Mouse (Mus musculus): ENCODE measurements at regions not wholly inside any gene's neighbourhood (a gene's known extent, or its start where the extent isn't known, plus 50 kb on each side); places are given as distances from the start of the nearest gene placed in this dataset.

DNA sequence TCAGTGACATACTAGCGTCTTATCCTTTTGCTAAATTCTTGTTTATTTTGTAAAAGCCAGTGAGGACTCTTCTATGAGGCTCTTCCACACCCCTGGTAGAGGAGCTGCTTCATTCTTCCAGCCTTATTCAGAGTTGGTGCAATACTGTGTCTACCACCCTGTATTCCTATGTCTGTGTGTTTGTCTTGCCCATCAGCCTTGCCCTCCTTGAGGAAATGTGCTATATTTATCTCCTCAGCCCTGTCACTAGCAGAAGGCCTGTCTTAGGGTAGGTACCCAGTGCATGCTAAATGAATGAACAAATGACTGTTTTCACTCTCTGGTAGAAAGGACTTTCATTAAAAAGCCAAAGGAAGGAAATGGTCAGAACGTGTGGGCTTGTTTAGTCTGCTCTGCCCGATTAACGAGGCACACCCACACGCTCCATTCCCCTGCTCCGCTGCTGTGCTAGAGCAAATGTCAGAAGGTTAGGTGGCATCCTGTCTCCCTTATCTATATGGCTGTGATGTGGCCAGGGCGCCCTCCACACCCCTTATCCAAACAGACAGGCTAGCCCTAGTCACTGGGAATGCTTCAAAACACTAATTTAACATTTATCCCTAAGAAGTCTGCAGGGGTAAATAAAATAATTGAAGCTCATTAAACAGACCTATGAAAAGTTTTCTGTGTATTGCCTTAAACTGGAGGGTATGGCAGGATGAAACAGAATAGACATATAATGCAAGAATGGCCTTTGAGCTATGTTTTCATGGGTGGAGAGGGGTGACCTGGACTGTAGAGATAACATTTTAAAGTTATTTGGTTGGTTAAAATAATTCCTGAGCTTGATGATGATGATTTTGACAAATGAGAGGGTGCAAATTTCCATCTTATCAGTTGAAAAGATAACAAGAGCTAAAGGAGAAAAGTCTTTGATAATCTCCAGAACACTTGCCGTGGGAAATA, 222.9 kb upstream of the Gm12728 start:
- no peak overlapping the region for H3K27ac ChIP-seq (ENCODE audit: control insufficient read depth, low read depth, low read length)
- no peak for DNase-seq (ENCODE audit: low read depth, low spot score)
- no peaks in the 10 kb centered on the region for H3K4me1 ChIP-seq (ENCODE audit: control insufficient read depth in 1 of 2, insufficient read depth in 2 of 2, low read length in 2 of 2)
- no peak overlapping the region for H3K4me3 ChIP-seq (ENCODE audit: control insufficient read depth in 1 of 2, insufficient read depth in 1 of 2, low read depth in 2 of 2, low read length in 2 of 2)
- H3K9ac ChIP-seq (ENCODE audit: control insufficient read depth, low read depth, low read length, poor library complexity, severe bottlenecking), result no peak overlapping the region
- H3K79me2 ChIP-seq (ENCODE audit: control insufficient read depth, insufficient read depth, low read length, poor library complexity), result no peaks in the 10 kb centered on the region
- H3K27me3 ChIP-seq (ENCODE audit: control insufficient read depth in 1 of 2, insufficient read depth in 2 of 2, low read length in 2 of 2), result no peaks in the 10 kb centered on the region
- H3K36me3 ChIP-seq (ENCODE audit: control insufficient read depth in 1 of 2, insufficient read depth in 2 of 2, low read length in 2 of 2), result no peaks in the 10 kb centered on the region
- TF ChIP-seq USF1 (IDR thresholded peaks at IDR 0.05; ENCODE audit: low read depth, low read length), result no peak
- TF ChIP-seq CHD1 (IDR thresholded peaks at IDR 0.05; ENCODE audit: low read depth, low read length), result no peak
- TF ChIP-seq SMC3 (IDR thresholded peaks at IDR 0.05; ENCODE audit: low read depth, low read length), result no peak
- no peak for TF ChIP-seq SIN3A (IDR thresholded peaks at IDR 0.05; ENCODE audit: low read length)
- no peak for TF ChIP-seq RAD21 (IDR thresholded peaks at IDR 0.05; ENCODE audit: low read depth, low read length)
- TF ChIP-seq ELF1 (IDR thresholded peaks at IDR 0.05; ENCODE audit: low read depth, low read length), result no peak
- no peak for TF ChIP-seq EP300 (IDR thresholded peaks at IDR 0.05; ENCODE audit: low read depth in 1 of 2, low read length in 2 of 2)
- H3K9me3 ChIP-seq (replicated peaks; ENCODE audit: insufficient read depth, low read length), result no peaks in the 10 kb centered on the region

DNA sequence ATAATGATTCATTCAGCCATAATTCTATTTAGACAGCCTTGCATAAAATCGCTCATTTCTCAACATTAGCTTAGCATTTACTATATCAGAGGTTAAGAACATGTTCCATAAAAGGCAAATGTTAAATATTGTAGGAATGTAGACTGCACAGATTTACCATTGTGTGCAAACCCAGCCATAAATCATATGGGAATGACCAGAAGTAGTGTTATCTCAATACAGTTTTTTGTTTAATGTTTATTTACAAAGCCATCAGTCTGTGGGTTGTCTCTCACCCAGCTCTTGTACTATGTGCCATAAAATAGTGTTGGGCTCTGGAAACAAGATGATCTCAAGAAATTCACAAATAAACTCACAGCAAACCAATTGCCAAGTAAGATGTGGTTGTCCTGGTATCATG, 220.0 kb upstream of the Gm12728 start:
- H3K4me3 ChIP-seq (ENCODE audit: control insufficient read depth in 1 of 2, insufficient read depth in 1 of 2, low read depth in 2 of 2, low read length in 2 of 2), result no peak overlapping the region
- H3K36me3 ChIP-seq (ENCODE audit: control insufficient read depth in 1 of 2, insufficient read depth in 2 of 2, low read length in 2 of 2), result no peaks in the 10 kb centered on the region
- H3K79me2 ChIP-seq (ENCODE audit: control insufficient read depth, insufficient read depth, low read length, poor library complexity), result no peaks in the 10 kb centered on the region
- TF ChIP-seq ZKSCAN1 (IDR thresholded peaks at IDR 0.05; ENCODE audit: low read depth, low read length), result no peak
- no peak for TF ChIP-seq HCFC1 (IDR thresholded peaks at IDR 0.05; ENCODE audit: low read depth, low read length)
- no peak for TF ChIP-seq RCOR1 (IDR thresholded peaks at IDR 0.05; ENCODE audit: low read depth, low read length)
- TF ChIP-seq MAFK (IDR thresholded peaks at IDR 0.05; ENCODE audit: borderline replicate concordance, low read depth, low read length), result no peak
- no peak for TF ChIP-seq MEF2A (IDR thresholded peaks at IDR 0.05; ENCODE audit: extremely low read depth, insufficient replicate concordance, low read depth, low read length, poor library complexity, severe bottlenecking)
- TF ChIP-seq USF1 (IDR thresholded peaks at IDR 0.05; ENCODE audit: low read depth, low read length), result no peak
- TF ChIP-seq TCF12 (IDR thresholded peaks at IDR 0.05; ENCODE audit: low read depth, low read length), result no peak
- TF ChIP-seq TBP (IDR thresholded peaks at IDR 0.05; ENCODE audit: low read depth, low read length), result no peak
- no peak for TF ChIP-seq BHLHE40 (IDR thresholded peaks at IDR 0.05; ENCODE audit: borderline replicate concordance, low read depth, low read length)
- no peak for TF ChIP-seq GABPA (IDR thresholded peaks at IDR 0.05; ENCODE audit: low read depth, low read length)
- no peak for TF ChIP-seq UBTF (IDR thresholded peaks at IDR 0.05; ENCODE audit: borderline replicate concordance, insufficient read depth, low read depth, low read length)
- TF ChIP-seq GATA1 (IDR thresholded peaks at IDR 0.05; ENCODE audit: low read depth, low read length), result no peak
- no peak for TF ChIP-seq POLR2AphosphoS5 (IDR thresholded peaks at IDR 0.05; ENCODE audit: borderline replicate concordance, low read depth, low read length)
- no peak for TF ChIP-seq MYB (IDR thresholded peaks at IDR 0.05; ENCODE audit: low read depth, low read length)
- no peak for TF ChIP-seq POLR2A (IDR thresholded peaks at IDR 0.05; ENCODE audit: control insufficient read depth in 1 of 2, insufficient read depth in 1 of 2, low read depth in 1 of 2, low read length in 2 of 2, poor library complexity in 1 of 2)
- TF ChIP-seq POLR2AphosphoS2 (IDR thresholded peaks at IDR 0.05; ENCODE audit: low read length), result no peak
- no peak overlapping the region for H3K9ac ChIP-seq (ENCODE audit: control insufficient read depth, low read depth, low read length, poor library complexity, severe bottlenecking)
- no peaks in the 10 kb centered on the region for H3K4me1 ChIP-seq (ENCODE audit: control insufficient read depth in 1 of 2, insufficient read depth in 2 of 2, low read length in 2 of 2)
- H3K27me3 ChIP-seq (ENCODE audit: control insufficient read depth in 1 of 2, insufficient read depth in 2 of 2, low read length in 2 of 2), result no peaks in the 10 kb centered on the region
- no peak overlapping the region for H3K27ac ChIP-seq (ENCODE audit: control insufficient read depth, low read depth, low read length)
- H3K9me3 ChIP-seq (replicated peaks; ENCODE audit: insufficient read depth, low read length), result no peaks in the 10 kb centered on the region
- no peak for DNase-seq (ENCODE audit: low read depth, low spot score)
